Mouse (Mus musculus) stomach, postnatal 0 days (tissue): ENCODE measurements around the gene Rnf135.

Experiments used
- CTCF ChIP-seq: IDR thresholded peaks from 2 replicates; pipeline ENCODE4 v1.5.1; 2016; ENCODE audit warnings: antibody characterized with exemption, low read depth, mild to moderate bottlenecking, moderate library complexity
- EP300 ChIP-seq: optimal IDR thresholded peaks from 2 replicates; pipeline ENCODE3; 2016; ENCODE audit warnings: antibody characterized with exemption

DNA sequence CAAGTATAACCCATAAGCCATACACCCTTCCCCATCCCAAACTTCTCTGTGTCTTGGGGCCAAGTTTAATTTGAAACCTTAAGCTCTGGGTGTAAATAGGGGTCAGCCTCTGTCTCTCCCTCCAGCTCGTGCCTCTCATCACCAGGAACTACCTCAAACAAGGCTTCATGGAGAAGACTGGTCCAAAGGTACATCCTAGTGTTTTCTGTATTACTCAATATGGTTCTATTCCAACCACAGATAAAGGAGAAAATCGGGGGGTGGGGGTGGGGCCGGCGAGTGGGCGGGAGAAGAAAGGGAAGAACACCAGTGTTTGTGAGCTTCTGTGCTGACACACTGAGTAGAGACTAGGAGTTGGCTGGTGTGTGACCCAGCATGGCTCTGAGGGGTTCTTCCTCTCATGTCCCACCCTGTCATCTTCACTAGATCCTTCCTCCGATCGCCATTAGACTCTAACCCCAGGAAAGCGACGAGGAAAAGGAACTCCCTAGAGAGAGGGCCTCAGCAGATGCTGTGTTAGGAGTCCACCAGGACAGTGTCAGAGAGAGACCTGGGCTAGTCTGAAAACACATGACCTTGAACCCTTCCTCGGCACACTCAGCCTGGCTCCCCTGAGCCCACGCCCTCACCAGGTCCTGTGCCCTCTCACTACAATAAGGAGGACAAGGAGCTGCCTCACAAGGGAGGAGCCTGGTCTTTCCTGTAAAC is 9.5 kb upstream of the Rnf135 start:
- no peak for TF ChIP-seq CTCF
- TF ChIP-seq EP300: no peak
